Mouse (Mus musculus): ENCODE measurements around the gene Top2a. TPM values are rescaled to one million over a fixed set of nuclear protein-coding genes. Genes with fewer than 3 reads are reported as not detected.

Gene Top2a
- total and polyA plus RNA-seq, 3 experiments = 385 to 444 (median 400) TPM

DNA sequence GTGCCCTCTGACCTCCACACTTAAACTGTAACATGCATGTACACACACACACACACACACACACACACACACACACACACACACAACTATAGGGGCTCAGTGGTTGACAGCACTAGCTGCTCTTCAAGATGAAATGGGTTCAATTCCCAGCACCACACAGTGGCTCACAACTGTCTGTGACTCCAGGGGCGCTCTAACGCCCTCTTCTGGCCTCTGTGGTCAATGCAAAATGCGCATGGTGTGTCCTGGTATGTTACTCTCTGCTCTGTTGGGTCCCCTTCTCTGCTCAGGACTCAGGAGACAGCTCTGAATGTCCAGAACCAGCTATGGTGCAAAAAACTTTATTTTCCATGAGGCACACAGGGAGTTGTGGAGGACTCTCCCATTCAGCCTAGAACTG, 41.4 kb upstream of the Top2a start:
- H3K4me2 ChIP-seq (ENCODE audit: insufficient read depth, low read depth, poor library complexity, severe bottlenecking) = no peak overlapping the region
- no peak overlapping the region for H3K27ac ChIP-seq (ENCODE audit: insufficient read depth, low read depth)
- no peaks in the 10 kb centered on the region for H3K36me3 ChIP-seq (replicated peaks in 1 of 2; ENCODE audit: control insufficient read depth in 1 of 2, insufficient read depth in 1 of 2, low read length in 1 of 2)
- H3K9ac ChIP-seq (ENCODE audit: insufficient read depth, low read depth) = no peak overlapping the region
- H3K9me3 ChIP-seq (replicated peaks; ENCODE audit: low read length) = no peaks in the 10 kb centered on the region
- dilution Hi-C loops (cut with MboI; ENCODE audit: extremely low pct_ligation_motif_present, extremely low pct_unique_long_range_greater_than_20kb, low sequenced_read_pairs) = no loop called here
- H3K4me3 ChIP-seq (replicated peaks in 1 of 3; ENCODE audit: low read depth in 2 of 3, low read length in 2 of 3, poor library complexity in 1 of 3) = no peak overlapping the region
- TF ChIP-seq CTCF (conservative IDR thresholded peaks at IDR 0.05 in 1 of 2, IDR thresholded peaks at IDR 0.05 in 1 of 2; ENCODE audit: low read depth in 2 of 2, low read length in 2 of 2) (peak in 1 of 2 experiments; percentile 25; a peak in 1 of 4 replicates), MYC (IDR thresholded peaks at IDR 0.05; ENCODE audit: low read depth, low read length) (no peak), MAX (IDR thresholded peaks at IDR 0.05; ENCODE audit: low read length) (no peak), JUN (IDR thresholded peaks at IDR 0.05; ENCODE audit: insufficient read depth, low read depth, low read length) (no peak)
- H3K27me3 ChIP-seq (replicated peaks) = peaks cover 14% of the 10 kb centered on the region
- DNase-seq (ENCODE audit: extremely low read depth) = peak; percentile 14
- H3K79me2 ChIP-seq (replicated peaks; ENCODE audit: control insufficient read depth, extremely low read depth, insufficient read depth, poor library complexity, severe bottlenecking) = no peaks in the 10 kb centered on the region
- H3K4me1 ChIP-seq (ENCODE audit: control insufficient read depth in 1 of 2, insufficient read depth in 2 of 2) = peaks cover 6 to 19% of the 10 kb centered on the region in 2 experiments; a peak in 3 of 4 replicates
- in situ Hi-C loops (cut with MboI; ENCODE audit: low pct_ligation_motif_present, low pct_unique_long_range_greater_than_20kb, low sequenced_read_pairs) = loop anchor here (5.0 kb wide), 1 partner anchor 37 kb away; no protein-coding TSS in a partner anchor

DNA sequence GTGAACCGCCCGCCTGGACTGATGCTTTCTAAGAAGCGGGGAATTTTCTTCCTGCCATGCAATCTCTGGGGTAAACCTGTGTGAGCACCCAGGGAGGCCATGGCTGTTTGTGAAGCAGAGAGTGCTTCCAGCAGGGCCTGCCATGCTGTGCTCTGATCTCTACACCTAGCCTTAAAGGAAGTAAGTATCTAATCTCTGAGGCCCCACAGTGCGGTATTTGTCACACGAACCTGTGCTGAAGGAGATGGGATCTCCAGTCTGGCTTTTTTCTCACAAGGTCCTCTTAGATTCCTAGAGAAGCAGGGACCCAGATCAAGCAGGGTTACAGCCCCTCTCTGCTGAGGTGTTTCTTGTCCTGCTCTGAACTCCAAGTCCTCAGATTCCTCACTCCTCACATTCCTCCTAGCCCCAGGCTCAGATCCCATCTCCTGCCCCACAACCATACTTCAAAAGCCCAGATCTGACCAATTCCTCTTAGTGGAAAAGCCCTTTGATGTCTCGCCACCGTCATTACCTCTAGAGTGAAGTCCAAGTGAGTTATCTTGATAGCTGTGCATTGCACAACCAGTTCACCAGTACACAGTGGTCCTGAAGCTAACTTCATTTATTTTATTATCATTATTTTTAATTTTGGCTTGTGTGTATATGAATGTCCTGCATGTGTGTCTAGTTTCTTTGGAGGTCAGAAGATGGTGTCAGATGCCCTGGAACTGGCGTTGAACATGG, 39.6 kb upstream of the Top2a start:
- in situ Hi-C loops (cut with MboI; ENCODE audit: low pct_ligation_motif_present, low pct_unique_long_range_greater_than_20kb, low sequenced_read_pairs) = no loop called here
- Histone ChIP-seq H3K27me3 (replicated peaks) (peaks cover 31% of the 10 kb centered on the region), H3K4me2 (ENCODE audit: insufficient read depth, low read depth, poor library complexity, severe bottlenecking) (no peak overlapping the region), H3K36me3 (replicated peaks in 1 of 2; ENCODE audit: control insufficient read depth in 1 of 2, insufficient read depth in 1 of 2, low read length in 1 of 2) (no peaks in the 10 kb centered on the region), H3K4me1 (ENCODE audit: control insufficient read depth in 1 of 2, insufficient read depth in 2 of 2) (peaks cover 6 to 19% of the 10 kb centered on the region in 2 experiments; a peak in 3 of 4 replicates), H3K79me2 (replicated peaks; ENCODE audit: control insufficient read depth, extremely low read depth, insufficient read depth, poor library complexity, severe bottlenecking) (no peaks in the 10 kb centered on the region), H3K9ac (ENCODE audit: insufficient read depth, low read depth) (no peak overlapping the region), H3K9me3 (replicated peaks; ENCODE audit: low read length) (peaks cover 9% of the 10 kb centered on the region), H3K27ac (ENCODE audit: insufficient read depth, low read depth) (no peak overlapping the region), H3K4me3 (replicated peaks in 1 of 3; ENCODE audit: low read depth in 2 of 3, low read length in 2 of 3, poor library complexity in 1 of 3) (no peak overlapping the region)
- no peak for DNase-seq (ENCODE audit: extremely low read depth)
- TF ChIP-seq TBP (conservative IDR thresholded peaks at IDR 0.05; ENCODE audit: low read depth, low read length) (no peak), EP300 (IDR thresholded peaks at IDR 0.05; ENCODE audit: low read length) (no peak), ZKSCAN1 (IDR thresholded peaks at IDR 0.05; ENCODE audit: borderline replicate concordance, low read depth, low read length) (no peak), ELF1 (IDR thresholded peaks at IDR 0.05; ENCODE audit: low read depth, low read length) (no peak), POLR2AphosphoS2 (IDR thresholded peaks at IDR 0.05; ENCODE audit: low read depth, low read length) (no peak), KAT2A (IDR thresholded peaks at IDR 0.05; ENCODE audit: insufficient replicate concordance, low read length) (no peak), UBTF (IDR thresholded peaks at IDR 0.05; ENCODE audit: low read depth, low read length) (no peak), SMC3 (IDR thresholded peaks at IDR 0.05; ENCODE audit: low read depth, low read length) (no peak)
- dilution Hi-C loops (cut with MboI; ENCODE audit: extremely low pct_ligation_motif_present, extremely low pct_unique_long_range_greater_than_20kb, low sequenced_read_pairs) = no loop called here

DNA sequence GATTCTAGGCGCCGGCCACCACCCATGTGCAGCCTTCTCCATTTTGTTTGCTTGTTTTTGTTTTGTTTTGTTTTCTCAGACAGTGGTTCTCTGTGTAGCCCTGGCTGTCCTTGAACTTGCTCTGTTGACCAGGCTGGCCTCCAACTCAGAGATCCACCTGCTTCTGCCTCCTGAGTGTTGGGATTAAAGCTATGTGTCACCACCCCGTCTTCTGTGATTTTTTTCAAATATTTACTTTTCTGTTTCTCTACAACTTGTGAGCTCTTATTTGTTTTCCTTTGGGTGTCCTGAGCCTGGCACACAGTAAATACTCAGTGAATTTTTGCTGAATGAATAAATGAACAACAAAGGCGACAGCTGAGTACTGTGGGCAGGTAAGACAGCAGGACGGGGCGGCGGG, 38.7 kb upstream of the Top2a start:
- in situ Hi-C loops (cut with MboI; ENCODE audit: low pct_ligation_motif_present, low pct_unique_long_range_greater_than_20kb, low sequenced_read_pairs) (no loop called here), dilution Hi-C loops (cut with MboI; ENCODE audit: extremely low pct_ligation_motif_present, extremely low pct_unique_long_range_greater_than_20kb, low sequenced_read_pairs) (no loop called here)
- Histone ChIP-seq H3K4me1 (ENCODE audit: control insufficient read depth in 1 of 2, insufficient read depth in 2 of 2) (peaks cover 3 to 13% of the 10 kb centered on the region in 2 experiments; a peak in 2 of 4 replicates), H3K79me2 (replicated peaks; ENCODE audit: control insufficient read depth, extremely low read depth, insufficient read depth, poor library complexity, severe bottlenecking) (no peaks in the 10 kb centered on the region), H3K27ac (ENCODE audit: insufficient read depth, low read depth) (no peak overlapping the region), H3K9me3 (replicated peaks; ENCODE audit: low read length) (peaks cover 9% of the 10 kb centered on the region), H3K36me3 (replicated peaks in 1 of 2; ENCODE audit: control insufficient read depth in 1 of 2, insufficient read depth in 1 of 2, low read length in 1 of 2) (no peaks in the 10 kb centered on the region), H3K4me3 (replicated peaks in 1 of 3; ENCODE audit: low read depth in 2 of 3, low read length in 2 of 3, poor library complexity in 1 of 3) (no peak overlapping the region), H3K27me3 (replicated peaks) (peaks cover 35% of the 10 kb centered on the region), H3K4me2 (ENCODE audit: insufficient read depth, low read depth, poor library complexity, severe bottlenecking) (no peak overlapping the region), H3K9ac (ENCODE audit: insufficient read depth, low read depth) (no peak overlapping the region)
- no peak for TF ChIP-seq NELFE (IDR thresholded peaks at IDR 0.05; ENCODE audit: low read depth, low read length)
- TF ChIP-seq UBTF (IDR thresholded peaks at IDR 0.05; ENCODE audit: low read depth, low read length) = no peak
- no peak for TF ChIP-seq CHD2 (IDR thresholded peaks at IDR 0.05; ENCODE audit: low read length)
- no peak for TF ChIP-seq ELF1 (IDR thresholded peaks at IDR 0.05; ENCODE audit: low read depth, low read length)
- no peak for TF ChIP-seq ZKSCAN1 (IDR thresholded peaks at IDR 0.05; ENCODE audit: borderline replicate concordance, low read depth, low read length)
- TF ChIP-seq RCOR1 (conservative IDR thresholded peaks at IDR 0.05; ENCODE audit: low read depth, low read length) = no peak
- TF ChIP-seq USF1 (IDR thresholded peaks at IDR 0.05; ENCODE audit: low read depth, low read length) = no peak
- no peak for TF ChIP-seq JUN (IDR thresholded peaks at IDR 0.05; ENCODE audit: insufficient read depth, low read depth, low read length)
- DNase-seq (ENCODE audit: extremely low read depth) = no peak

All from CH12.LX (cell line).